Mouse (Mus musculus) intestine, embryonic 16.5 days (tissue): Measurements from ENCODE around the gene Ifit1bl1. TPM values are rescaled to one million over a fixed set of nuclear protein-coding genes. Genes with fewer than 3 reads are reported as not detected.

ENCODE experiments used
- ATAC-seq: fragments of 200-750 bp; cut with Nextera tagmentation; 2 replicates; pipeline ENCODE4 v1.8.0; 2017; ENCODE audit warnings: moderate TSS enrichment, moderate library complexity
- H3K27ac ChIP-seq: fragments of 300-500 bp; sonication (generic); 2 replicates; pipeline ENCODE4 v1.5.1; 2014; ENCODE audit warnings: mild to moderate bottlenecking, low read length
- H3K27me3 ChIP-seq: fragments of 300-500 bp; sonication (generic); replicated peaks from 2 replicates; pipeline ENCODE4 v1.6.1; 2014; ENCODE audit warnings: low read length, control low read depth, mixed read lengths; ENCODE audit not compliant: control insufficient read depth, insufficient read depth
- H3K36me3 ChIP-seq: fragments of 300-500 bp; sonication (generic); 2 replicates; pipeline ENCODE4 v1.6.1; 2014; ENCODE audit warnings: low read length, control low read depth; ENCODE audit not compliant: control insufficient read depth, insufficient read depth
- H3K4me1 ChIP-seq: fragments of 300-500 bp; sonication (generic); 2 replicates; pipeline ENCODE4 v1.6.1; 2014; ENCODE audit warnings: low read length, control low read depth, mixed read lengths; ENCODE audit not compliant: control insufficient read depth, insufficient read depth
- H3K4me2 ChIP-seq: fragments of 300-500 bp; sonication (generic); 2 replicates; pipeline ENCODE4 v1.6.1; 2014; ENCODE audit warnings: low read depth, low read length, control low read depth
- H3K4me3 ChIP-seq: fragments of 300-500 bp; sonication (generic); 2 replicates; pipeline ENCODE4 v1.5.1; 2014; ENCODE audit warnings: mild to moderate bottlenecking, low read length
- H3K9ac ChIP-seq: fragments of 300-500 bp; sonication (generic); 2 replicates; pipeline ENCODE4 v1.6.1; 2014; ENCODE audit warnings: low read depth, low read length
- H3K9me3 ChIP-seq: fragments of 300-500 bp; sonication (generic); 2 replicates; pipeline ENCODE4 v1.6.1; 2016; ENCODE audit warnings: low read length, control low read depth; ENCODE audit not compliant: control insufficient read depth
- WGBS: fragments of 180-500 bp; shearing (Covaris S2); extraction: QIAGEN DNeasy Blood & Tissue Kit; methylation state at CpG from one replicate; pipeline ENCODE4 v1.1.7; 2014; 5-methylcytosine and 5-hydroxymethylcytosine counted together
- polyA plus RNA-seq: library from polyadenylated mRNA; unstranded; fragments of >200 nt; fragmentation: Nextera tagmentation; extraction: Ambion mirVana; gene quantifications from 2 replicates; pipeline ENCODE4 v1.2.1, GENCODE M21; 2015

The Ifit1bl1 gene
- polyA plus RNA-seq, 1 experiment from 2014 or later: 0.86 TPM

GRCm38 (mm10) chr19:34577121-34577520, 24.6 kb downstream of the Ifit1bl1 start:
- Histone ChIP-seq H3K4me2 (no peak overlapping the region), H3K27ac (no peak overlapping the region), H3K9ac (no peak overlapping the region), H3K4me1 (no peaks in the 10 kb centered on the region), H3K4me3 (no peak overlapping the region), H3K27me3 (no peaks in the 10 kb centered on the region), H3K9me3 (no peaks in the 10 kb centered on the region), H3K36me3 (no peaks in the 10 kb centered on the region; the same call in 1 of the 2 replicates)
- WGBS: 79% methylated on average over 1 of the region's 1 CpGs
- no peak for ATAC-seq

GRCm38 (mm10) chr19:34573650-34574049, 28.1 kb downstream of the Ifit1bl1 start:
- no peak overlapping the region for H3K27ac ChIP-seq
- no peak overlapping the region for H3K4me3 ChIP-seq
- 82% methylated on average over 5 of the region's 5 CpGs for WGBS
- no peaks in the 10 kb centered on the region for H3K9me3 ChIP-seq
- no peaks in the 10 kb centered on the region for H3K27me3 ChIP-seq
- H3K9ac ChIP-seq: no peak overlapping the region
- H3K36me3 ChIP-seq: no peaks in the 10 kb centered on the region; the same call in 1 of the 2 replicates
- H3K4me2 ChIP-seq: no peak overlapping the region
- 0 out of 2 replicates have a peak, but pooled peaks cover 5% of the 10 kb centered on the region for H3K4me1 ChIP-seq
- 0 out of 2 replicates have a peak, but pooled peaks have one; percentile 63 for ATAC-seq

GRCm38 (mm10) chr19:34571080-34571479, 30.7 kb downstream of the Ifit1bl1 start:
- ATAC-seq: no peak
- WGBS: 100% methylated on average over 1 of the region's 1 CpGs
- Histone ChIP-seq H3K4me2 (no peak overlapping the region), H3K4me1 (0 out of 2 replicates have a peak, but pooled peaks cover 5% of the 10 kb centered on the region), H3K27me3 (no peaks in the 10 kb centered on the region), H3K4me3 (no peak overlapping the region), H3K36me3 (no peaks in the 10 kb centered on the region; the same call in 1 of the 2 replicates), H3K9me3 (no peaks in the 10 kb centered on the region), H3K9ac (no peak overlapping the region), H3K27ac (no peak overlapping the region)

GRCm38 (mm10) chr19:34569896-34570476, 31.8 kb downstream of the Ifit1bl1 start:
- no peaks in the 10 kb centered on the region for H3K9me3 ChIP-seq
- H3K4me1 ChIP-seq: 0 out of 2 replicates have a peak, but pooled peaks cover 5% of the 10 kb centered on the region
- H3K9ac ChIP-seq: no peak overlapping the region
- H3K36me3 ChIP-seq: no peaks in the 10 kb centered on the region; the same call in 1 of the 2 replicates
- H3K4me2 ChIP-seq: no peak overlapping the region
- ATAC-seq: no peak
- H3K4me3 ChIP-seq: no peak overlapping the region
- H3K27me3 ChIP-seq: no peaks in the 10 kb centered on the region
- WGBS: 63% methylated on average over 4 of the region's 4 CpGs
- no peak overlapping the region for H3K27ac ChIP-seq

GRCm38 (mm10) chr19:34568988-34569895, 32.5 kb downstream of the Ifit1bl1 start:
- ATAC-seq: no peak
- H3K27me3 ChIP-seq: no peaks in the 10 kb centered on the region
- no peak overlapping the region for H3K4me3 ChIP-seq
- no peaks in the 10 kb centered on the region; the same call in 1 of the 2 replicates for H3K36me3 ChIP-seq
- H3K4me2 ChIP-seq: no peak overlapping the region
- no peak overlapping the region for H3K27ac ChIP-seq
- 0 out of 2 replicates have a peak, but pooled peaks cover 5% of the 10 kb centered on the region for H3K4me1 ChIP-seq
- no peaks in the 10 kb centered on the region for H3K9me3 ChIP-seq
- H3K9ac ChIP-seq: no peak overlapping the region
- WGBS: 51% methylated on average over 7 of the region's 7 CpGs

DNA sequence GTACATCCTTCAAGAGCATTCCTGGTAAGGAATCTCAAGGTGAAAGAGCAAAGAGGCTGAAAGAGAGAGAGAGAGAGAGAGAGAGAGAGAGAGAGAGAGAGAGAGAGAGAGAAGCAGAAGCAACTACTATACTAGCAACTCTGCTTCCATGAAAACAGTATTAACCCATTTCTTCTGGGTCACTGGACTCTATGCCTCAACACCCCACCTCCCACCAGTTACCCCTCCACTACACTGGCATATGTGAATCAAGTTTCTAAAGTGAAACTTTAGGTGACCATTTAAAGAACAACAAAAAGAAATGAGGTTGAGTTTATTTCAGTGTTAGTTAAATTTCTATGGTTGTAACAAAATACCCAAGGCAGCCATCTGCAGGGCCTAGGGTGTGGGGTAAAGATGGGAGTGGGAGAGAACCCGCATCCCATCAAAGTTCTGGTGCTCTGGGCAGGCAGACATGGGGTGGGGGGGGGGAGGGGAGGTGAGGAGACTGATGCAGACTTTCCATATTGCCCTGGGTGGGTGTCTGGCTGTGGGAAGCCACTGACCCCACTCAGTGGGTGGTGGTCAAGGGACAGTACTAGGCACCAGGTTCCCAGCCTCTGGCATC, 35.5 kb downstream of the Ifit1bl1 start:
- Histone ChIP-seq H3K9me3 (no peaks in the 10 kb centered on the region), H3K4me1 (0 out of 2 replicates have a peak, but pooled peaks cover 5% of the 10 kb centered on the region), H3K4me3 (no peak overlapping the region), H3K27ac (no peak overlapping the region), H3K4me2 (no peak overlapping the region), H3K9ac (no peak overlapping the region), H3K27me3 (no peaks in the 10 kb centered on the region), H3K36me3 (no peaks in the 10 kb centered on the region)
- 96% methylated on average over 1 of the region's 1 CpGs for WGBS
- ATAC-seq: no peak

DNA sequence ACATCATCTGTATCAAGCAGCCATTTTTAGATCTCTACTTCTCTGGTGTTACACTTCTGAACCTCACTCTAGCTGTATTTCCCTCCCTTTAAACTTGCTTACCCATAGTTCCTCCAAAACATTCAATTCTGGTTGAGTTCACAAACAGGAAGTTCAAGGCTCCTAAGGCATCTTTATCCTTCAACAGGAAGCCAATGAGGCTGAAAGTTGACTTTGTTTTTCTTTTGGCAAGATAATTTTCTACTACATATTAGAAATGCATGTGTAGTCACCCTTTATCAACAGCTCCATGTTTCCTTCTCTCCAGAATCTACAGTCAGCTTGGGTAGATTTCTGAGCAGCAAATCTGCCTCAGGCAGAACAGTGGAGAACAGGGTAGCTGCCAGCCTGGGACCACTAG, 39.2 kb downstream of the Ifit1bl1 start:
- ATAC-seq: no peak
- Histone ChIP-seq H3K4me2 (no peak overlapping the region), H3K27me3 (no peaks in the 10 kb centered on the region), H3K4me1 (no peaks in the 10 kb centered on the region), H3K4me3 (no peak overlapping the region), H3K9ac (no peak overlapping the region), H3K27ac (no peak overlapping the region), H3K9me3 (no peaks in the 10 kb centered on the region), H3K36me3 (no peaks in the 10 kb centered on the region)

DNA sequence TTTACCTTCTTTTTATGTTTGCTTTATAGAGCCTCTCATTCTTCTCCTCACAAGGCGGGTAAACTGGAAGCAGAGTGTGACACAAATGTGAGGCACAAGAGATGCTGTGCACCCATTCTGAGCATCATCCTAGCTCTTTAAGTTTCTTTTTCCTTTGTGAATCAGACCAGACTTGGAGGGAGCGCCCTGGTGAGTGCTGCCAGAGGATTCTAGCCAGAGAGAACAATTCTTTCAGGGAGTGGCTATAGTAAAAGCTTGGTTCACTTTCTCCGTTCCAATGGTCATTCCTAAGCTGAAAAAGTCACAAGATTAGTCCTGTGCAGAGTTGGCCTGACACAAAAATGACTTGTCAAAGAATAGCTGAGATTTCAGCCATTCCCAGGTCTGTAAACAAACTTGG, 45.1 kb downstream of the Ifit1bl1 start:
- ATAC-seq: no peak
- 52% methylated on average over 3 of the region's 3 CpGs for WGBS
- H3K27ac ChIP-seq: no peak overlapping the region

DNA sequence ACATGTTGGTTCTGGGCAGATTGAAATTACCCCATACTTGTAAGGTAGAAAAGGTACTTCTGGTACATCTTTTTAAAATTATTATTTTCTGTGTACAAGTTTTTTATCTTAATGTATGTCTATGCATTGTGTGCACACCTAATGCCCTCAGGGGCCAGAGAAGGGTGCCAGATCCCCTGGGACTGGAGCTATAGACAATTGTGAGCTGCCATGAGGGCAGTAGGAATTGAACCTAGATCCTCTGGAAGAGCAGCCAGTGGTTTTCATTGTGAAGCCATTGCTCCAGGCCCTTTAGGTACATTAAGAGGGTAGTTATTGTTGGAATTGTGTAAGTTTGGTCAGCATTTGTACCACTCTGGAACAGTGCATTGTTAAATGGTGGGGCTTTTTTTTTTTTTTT, 47.7 kb downstream of the Ifit1bl1 start:
- Histone ChIP-seq H3K36me3 (no peaks in the 10 kb centered on the region), H3K4me1 (peaks cover 24% of the 10 kb centered on the region), H3K27ac (no peak overlapping the region; the same call in 1 of the 2 replicates), H3K4me2 (no peak overlapping the region), H3K4me3 (no peak overlapping the region), H3K9ac (no peak overlapping the region), H3K27me3 (no peaks in the 10 kb centered on the region), H3K9me3 (no peaks in the 10 kb centered on the region)
- ATAC-seq: no peak

More for the DNA sequence above, 45.1 kb downstream of the Ifit1bl1 start:
- Histone ChIP-seq H3K4me3 (no peak overlapping the region), H3K27me3 (no peaks in the 10 kb centered on the region), H3K9ac (no peak overlapping the region), H3K9me3 (no peaks in the 10 kb centered on the region), H3K4me2 (no peak overlapping the region), H3K36me3 (no peaks in the 10 kb centered on the region), H3K4me1 (peaks cover 22% of the 10 kb centered on the region)
